Mouse (Mus musculus) spleen, adult 2 months (tissue): Measurements from ENCODE around the gene 4930432M17Rik.

Source experiments
- CTCF ChIP-seq: fragments of 200-500 bp; IDR thresholded peaks from 2 replicates; pipeline ENCODE4 v1.5.1; 2011; ENCODE audit warnings: mild to moderate bottlenecking, inconsistent platforms; ENCODE audit not compliant: insufficient read depth, insufficient read length, insufficient replicate concordance; ENCODE audit errors: extremely low read depth
- POLR2A ChIP-seq: fragments of 200-500 bp; IDR thresholded peaks from 2 replicates; pipeline ENCODE4 v1.6.1; 2011; ENCODE audit warnings: low read depth, low read length, inconsistent platforms

GRCm38 (mm10) chr3:121714461-121714860, 43.9 kb downstream of the 4930432M17Rik start:
- no peak for TF ChIP-seq CTCF
- TF ChIP-seq POLR2A = no peak
